Mouse (Mus musculus): Measurements from ENCODE around the gene Nmt1. TPM values are rescaled to one million over a fixed set of nuclear protein-coding genes. Genes with fewer than 3 reads are reported as not detected.

Gene Nmt1
- polyA plus RNA-seq, 1 experiment, result 101 TPM

GRCm38 (mm10) chr11:103116959-103117590 lies 89.1 kb downstream of the Nmt1 start:
- Histone ChIP-seq H3K9ac (ENCODE audit: low read depth, poor library complexity, severe bottlenecking) (peak overlapping the region; percentile 76), H3K36me3 (ENCODE audit: control insufficient read depth, insufficient read depth, low read length, poor library complexity, severe bottlenecking) (no peaks in the 10 kb centered on the region; the same call in 1 of the 2 replicates), H3K4me1 (ENCODE audit: control insufficient read depth, insufficient read depth, low read length) (peaks cover 2% of the 10 kb centered on the region), H3K27me3 (ENCODE audit: control insufficient read depth, insufficient read depth, low read length, poor library complexity, severe bottlenecking) (no peaks in the 10 kb centered on the region), H3K4me3 (ENCODE audit: low read depth, low read length) (peak overlapping the region; percentile 72), H3K27ac (ENCODE audit: insufficient read depth, low read length) (no peak overlapping the region), H3K9me3 (replicated peaks; ENCODE audit: control insufficient read depth, insufficient read depth, low read length, poor library complexity, severe bottlenecking) (no peaks in the 10 kb centered on the region)
- TF ChIP-seq POLR2A (IDR thresholded peaks at IDR 0.05; ENCODE audit: insufficient read depth, low read length) (peak; percentile 11), EP300 (IDR thresholded peaks at IDR 0.05; ENCODE audit: insufficient read depth, low read depth, low read length) (no peak), CTCF (IDR thresholded peaks at IDR 0.05; ENCODE audit: low read depth, low read length) (peak; percentile 48)

- no peaks in the 10 kb centered on the region for H3K9me3 ChIP-seq (replicated peaks; ENCODE audit: control insufficient read depth, insufficient read depth, low read length, poor library complexity, severe bottlenecking)
- H3K4me3 ChIP-seq (ENCODE audit: low read depth, low read length), result peak overlapping the region; percentile 72
- peak overlapping the region; percentile 76 for H3K9ac ChIP-seq (ENCODE audit: low read depth, poor library complexity, severe bottlenecking)
- no peaks in the 10 kb centered on the region; the same call in 1 of the 2 replicates for H3K36me3 ChIP-seq (ENCODE audit: control insufficient read depth, insufficient read depth, low read length, poor library complexity, severe bottlenecking)
- H3K27ac ChIP-seq (ENCODE audit: insufficient read depth, low read length), result no peak overlapping the region
- peaks cover 2% of the 10 kb centered on the region for H3K4me1 ChIP-seq (ENCODE audit: control insufficient read depth, insufficient read depth, low read length)
- no peak for TF ChIP-seq POLR2A (IDR thresholded peaks at IDR 0.05; ENCODE audit: insufficient read depth, low read length)
- no peak for TF ChIP-seq EP300 (IDR thresholded peaks at IDR 0.05; ENCODE audit: insufficient read depth, low read depth, low read length)
- no peak for TF ChIP-seq CTCF (IDR thresholded peaks at IDR 0.05; ENCODE audit: low read depth, low read length)
- no peaks in the 10 kb centered on the region for H3K27me3 ChIP-seq (ENCODE audit: control insufficient read depth, insufficient read depth, low read length, poor library complexity, severe bottlenecking)
Observed at GRCm38 (mm10) chr11:103117591-103118009, 89.6 kb downstream of the Nmt1 start.

Other genes with a start within 250 kb of the Nmt1 start
- gene Gjc1, start 208.5 kb upstream of the Nmt1 start, polyA plus RNA-seq (2011; ENCODE audit: insufficient read depth, insufficient read length, low read depth, missing spikeins), result 67.4 and 71.0 TPM in 2 replicates
- gene Higd1b, start 192.3 kb upstream of the Nmt1 start, polyA plus RNA-seq (2011; ENCODE audit: insufficient read depth, insufficient read length, low read depth, missing spikeins), result not detected in 2 replicates
- gene Eftud2, start 147.2 kb upstream of the Nmt1 start, polyA plus RNA-seq (2011; ENCODE audit: insufficient read depth, insufficient read length, low read depth, missing spikeins), result 152 and 195 TPM in 2 replicates
- 0.37 and 1.2 TPM in 2 replicates for gene Ccdc103, start 147.0 kb upstream of the Nmt1 start, polyA plus RNA-seq (2011; ENCODE audit: insufficient read depth, insufficient read length, low read depth, missing spikeins)
- not detected in 2 replicates for gene Fam187a, start 143.0 kb upstream of the Nmt1 start, polyA plus RNA-seq (2011; ENCODE audit: insufficient read depth, insufficient read length, low read depth, missing spikeins)
- gene Gfap, start 127.3 kb upstream of the Nmt1 start, polyA plus RNA-seq (2011; ENCODE audit: insufficient read depth, insufficient read length, low read depth, missing spikeins), result not detected in 2 replicates
- gene Kif18b, start 103.1 kb upstream of the Nmt1 start, polyA plus RNA-seq (2011; ENCODE audit: insufficient read depth, insufficient read length, low read depth, missing spikeins), result 72.3 and 75.4 TPM in 2 replicates
- 4.8 and 5.9 TPM in 2 replicates for gene C1ql1, start 81.5 kb upstream of the Nmt1 start, polyA plus RNA-seq (2011; ENCODE audit: insufficient read depth, insufficient read length, low read depth, missing spikeins)
- gene Dcakd, start 143 bp downstream of the Nmt1 start, polyA plus RNA-seq (2011; ENCODE audit: insufficient read depth, insufficient read length, low read depth, missing spikeins), result 120 and 134 TPM in 2 replicates
- gene Plcd3, start 73.5 kb downstream of the Nmt1 start, polyA plus RNA-seq (2011; ENCODE audit: insufficient read depth, insufficient read length, low read depth, missing spikeins), result 14.7 and 17.5 TPM in 2 replicates
- gene Acbd4, start 73.5 kb downstream of the Nmt1 start, polyA plus RNA-seq (2011; ENCODE audit: insufficient read depth, insufficient read length, low read depth, missing spikeins), result 15.0 and 19.4 TPM in 2 replicates
- 17.2 and 20.1 TPM in 2 replicates for gene Hexim1, start 88.0 kb downstream of the Nmt1 start, polyA plus RNA-seq (2011; ENCODE audit: insufficient read depth, insufficient read length, low read depth, missing spikeins)
- gene Hexim2, start 104.2 kb downstream of the Nmt1 start, polyA plus RNA-seq (2011; ENCODE audit: insufficient read depth, insufficient read length, low read depth, missing spikeins), result 1.7 and 4.5 TPM in 2 replicates
- 1.7 and 4.9 TPM in 2 replicates for gene Fmnl1, start 142.9 kb downstream of the Nmt1 start, polyA plus RNA-seq (2011; ENCODE audit: insufficient read depth, insufficient read length, low read depth, missing spikeins)
- 2.0 and 2.2 TPM in 2 replicates for gene 1700023F06Rik, start 180.4 kb downstream of the Nmt1 start, polyA plus RNA-seq (2011; ENCODE audit: insufficient read depth, insufficient read length, low read depth, missing spikeins)
- gene Spata32, start 190.2 kb downstream of the Nmt1 start, polyA plus RNA-seq (2011; ENCODE audit: insufficient read depth, insufficient read length, low read depth, missing spikeins), result not detected in 2 replicates
- gene Map3k14, start 239.3 kb downstream of the Nmt1 start, polyA plus RNA-seq (2011; ENCODE audit: insufficient read depth, insufficient read length, low read depth, missing spikeins), result 2.2 and 3.3 TPM in 2 replicates

Measured in ES-Bruce4 (cell line).